Mouse (Mus musculus): ENCODE data around the gene Vmo1.

DNA sequence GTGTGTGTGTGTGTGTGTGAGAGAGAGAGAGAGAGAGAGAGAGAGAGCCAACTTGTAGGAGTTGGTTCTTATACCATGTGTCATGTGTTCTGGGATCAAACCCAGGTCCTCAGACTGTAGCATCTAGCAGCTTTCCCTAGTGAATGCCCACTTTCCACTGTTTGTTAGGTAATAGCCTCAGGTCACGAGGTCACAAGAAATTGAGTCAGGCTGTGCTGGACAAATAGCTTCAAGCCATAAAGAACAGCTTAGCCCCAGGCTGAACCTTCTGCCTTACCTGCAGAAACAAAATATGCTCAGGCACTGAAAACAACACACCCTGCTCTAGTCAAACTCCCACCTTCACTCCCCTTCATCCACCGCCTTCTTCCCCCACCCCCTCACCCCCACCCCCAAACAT, 3.2 kb downstream of the Vmo1 start:
- TF ChIP-seq FLI1 (IDR thresholded peaks at IDR 0.05; ENCODE audit: low read length) (no peak), GATA1 (IDR thresholded peaks at IDR 0.05; ENCODE audit: borderline replicate concordance, low read length) (no peak)
